Mouse (Mus musculus): ENCODE data around the gene Lrba. TPM values are rescaled to one million over a fixed set of nuclear protein-coding genes. Genes with fewer than 3 reads are reported as not detected.

Gene Lrba
- total RNA-seq, 2 experiments from 2014 or later = 18.4 to 19.3 TPM

DNA sequence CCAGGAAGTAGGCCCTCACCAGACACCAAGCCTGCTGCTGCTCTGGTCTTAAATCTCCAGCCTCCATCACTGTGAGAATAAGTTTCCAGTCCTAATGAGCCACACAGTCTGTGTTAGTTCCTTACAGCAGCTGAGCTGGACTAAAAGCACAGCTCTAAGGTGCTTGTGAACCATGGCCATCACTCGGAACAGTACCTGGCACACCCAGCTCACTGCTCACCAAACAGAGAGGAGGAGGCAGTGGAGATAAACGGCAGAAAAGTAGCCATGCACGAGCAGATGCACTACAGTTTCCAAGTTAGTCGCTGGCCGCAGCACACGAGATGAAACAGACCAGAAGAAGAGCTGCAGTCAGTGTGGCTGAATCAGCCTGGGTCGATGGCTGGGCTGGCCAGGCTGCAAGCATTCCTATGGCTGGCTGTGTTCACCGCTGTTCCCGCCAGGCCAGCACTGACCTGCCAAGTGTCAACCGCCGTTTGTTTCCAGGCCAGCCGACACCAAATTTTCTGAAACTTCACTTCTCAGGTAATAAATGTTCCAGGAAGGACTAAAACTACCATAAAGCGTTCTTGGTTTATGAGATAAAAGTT, 573.5 kb downstream of the Lrba start:
- intact Hi-C loops (cut with DNase I) = no loop called here
- DNase-seq (ENCODE audit: extremely low spot score in 1 of 2, low spot score in 2 of 2) = no peak

DNA sequence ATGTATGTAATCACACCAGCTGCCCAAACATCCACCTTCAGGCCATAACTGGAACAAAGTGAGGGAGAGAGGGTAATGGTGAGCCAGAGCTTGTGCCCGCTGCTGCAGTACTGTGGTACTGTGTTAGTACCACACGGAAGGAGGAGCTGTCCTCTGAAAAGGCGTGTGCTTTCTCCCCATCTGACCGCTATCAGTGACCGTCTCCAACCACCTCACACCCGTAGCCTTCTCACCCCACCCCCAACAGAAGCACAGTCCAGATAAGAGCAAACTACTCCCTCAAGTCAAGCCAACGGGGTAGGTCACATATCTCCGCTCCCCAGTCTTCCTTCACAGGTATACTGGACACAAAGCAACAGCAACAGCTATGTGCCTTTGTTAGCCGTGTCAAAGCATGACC, 574.6 kb downstream of the Lrba start:
- DNase-seq (ENCODE audit: extremely low spot score in 1 of 2, low spot score in 2 of 2) = no peak
- intact Hi-C loops (cut with DNase I) = no loop called here

DNA sequence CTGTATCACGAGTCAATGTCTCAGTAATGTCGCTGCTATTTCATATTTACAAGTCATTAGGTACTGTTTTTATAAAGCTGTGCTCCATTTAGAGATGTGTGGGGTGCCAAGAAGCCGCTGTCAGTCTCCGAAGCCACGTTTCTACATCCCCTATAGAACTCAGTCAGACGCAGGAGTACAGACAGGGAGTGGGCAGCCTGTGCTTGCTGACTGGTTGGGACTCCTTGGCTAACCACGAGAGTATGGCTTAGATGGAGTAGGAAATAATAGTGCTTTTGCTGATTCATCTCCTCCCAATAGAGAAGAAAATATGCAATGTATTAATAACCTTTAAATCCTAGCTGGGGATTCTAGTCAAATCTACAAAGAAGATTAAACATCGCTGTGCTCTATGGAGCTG, 576.4 kb downstream of the Lrba start:
- intact Hi-C loops (cut with DNase I) = no loop called here

DNA sequence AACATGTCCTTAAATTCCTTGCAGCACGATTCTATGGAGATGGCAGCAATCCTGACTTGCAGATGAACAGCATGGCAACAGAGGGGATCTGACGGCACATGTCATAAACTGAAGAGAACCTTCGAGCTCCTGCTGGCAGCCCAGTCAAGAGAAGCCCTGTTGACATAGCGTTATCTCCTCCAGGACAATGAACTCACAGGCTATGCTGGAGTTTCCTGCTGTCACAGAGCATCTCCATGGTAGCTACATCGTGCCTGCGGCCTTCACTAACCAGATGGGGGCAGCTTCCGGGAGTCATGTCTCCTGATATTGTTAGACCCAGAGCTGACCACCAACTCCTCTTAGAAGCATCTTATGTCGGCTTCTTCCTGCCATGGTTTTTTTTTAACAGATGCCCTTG, 578.3 kb downstream of the Lrba start:
- no peak for DNase-seq (ENCODE audit: extremely low spot score in 1 of 2, low spot score in 2 of 2)
- intact Hi-C loops (cut with DNase I) = no loop called here

More for the DNA sequence above, 576.4 kb downstream of the Lrba start:
- no peak for DNase-seq (ENCODE audit: extremely low spot score in 1 of 2, low spot score in 2 of 2)

DNA sequence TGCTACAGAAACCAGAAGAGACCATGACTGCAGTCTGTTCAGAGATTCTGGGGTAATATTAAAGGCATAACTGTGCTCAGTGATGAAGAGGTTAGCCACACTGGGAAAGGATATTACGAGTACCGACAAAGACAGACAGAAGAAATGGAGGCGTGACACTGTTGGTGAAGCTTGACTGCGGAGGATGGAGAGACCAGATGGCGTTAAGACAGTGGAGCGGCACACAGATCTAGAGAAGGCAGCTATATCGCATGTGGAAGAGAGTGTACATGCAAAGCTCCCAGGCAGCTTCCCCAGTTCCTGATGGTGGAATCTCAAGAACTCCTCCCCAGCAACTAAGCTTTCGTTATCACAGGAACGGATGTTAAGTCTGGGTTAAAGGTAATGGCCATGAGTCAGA, 579.8 kb downstream of the Lrba start:
- peak in 1 of 2 experiments; percentile 46 for DNase-seq (ENCODE audit: extremely low spot score in 1 of 2, low spot score in 2 of 2)

DNA sequence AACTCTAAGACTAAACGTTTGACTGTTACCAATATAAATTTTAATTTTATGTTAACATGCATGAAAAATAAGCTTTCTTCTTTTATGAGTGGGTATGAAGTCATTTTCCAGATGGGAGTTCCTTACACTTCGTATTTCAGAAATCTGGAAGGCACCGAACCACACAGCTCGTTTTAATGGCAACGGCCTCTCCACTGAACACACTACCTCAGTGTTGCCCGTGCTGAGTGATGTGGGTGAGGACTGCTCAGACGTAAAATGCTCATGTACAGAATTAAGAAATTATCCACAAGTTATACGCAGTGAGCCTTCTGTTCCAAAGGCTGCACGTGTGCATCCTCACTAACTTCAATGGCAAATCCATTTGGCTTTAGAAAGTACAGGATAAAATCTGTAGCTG, 582.4 kb downstream of the Lrba start:
- no peak for DNase-seq (ENCODE audit: extremely low spot score in 1 of 2, low spot score in 2 of 2)
- intact Hi-C loops (cut with DNase I) = loop anchor here (5.0 kb wide), 1 partner anchor 115 kb away; the partner anchor contains the start of gene Dclk2

More for the DNA sequence above, 579.8 kb downstream of the Lrba start:
- intact Hi-C loops (cut with DNase I) = no loop called here

DNA sequence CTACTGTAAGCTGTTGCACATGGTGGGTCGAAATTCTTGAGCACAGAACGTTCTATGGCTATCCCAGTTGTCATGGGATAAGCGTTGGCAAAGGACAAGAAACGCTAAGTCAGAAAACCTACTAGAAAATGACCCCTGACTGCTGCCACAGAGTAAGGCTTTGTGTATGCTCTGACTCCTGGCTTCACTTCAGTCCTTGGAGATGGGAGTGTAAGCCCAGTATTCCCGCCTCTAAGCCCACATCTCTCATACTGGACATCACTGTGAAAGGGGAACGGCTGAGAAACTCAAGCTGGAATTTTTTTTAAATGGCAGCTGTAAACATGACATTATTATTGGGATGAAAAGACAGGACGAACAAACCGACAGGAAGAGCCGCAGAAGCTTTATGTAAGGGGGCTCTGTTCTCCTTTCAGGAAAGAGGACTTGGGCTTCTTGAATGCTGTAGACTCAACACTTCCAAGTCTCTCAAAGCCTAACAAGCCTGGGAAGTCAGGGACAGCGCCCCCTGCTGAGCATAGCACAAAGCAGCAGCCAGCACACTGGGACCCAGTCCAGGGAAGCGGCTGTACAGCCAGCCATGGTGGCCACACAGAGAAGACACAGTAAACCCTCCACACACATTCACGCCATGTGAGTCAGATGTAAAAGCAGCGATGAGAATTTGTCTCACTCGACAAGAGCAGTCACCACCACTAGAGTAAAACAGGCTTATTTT, 583.4 kb downstream of the Lrba start:
- peak; percentile 73 to 79 for DNase-seq (ENCODE audit: extremely low spot score in 1 of 2, low spot score in 2 of 2)
- intact Hi-C loops (cut with DNase I) = loop anchor here (5.0 kb wide), 1 partner anchor 114 kb away; the partner anchor contains the start of gene Dclk2

DNA sequence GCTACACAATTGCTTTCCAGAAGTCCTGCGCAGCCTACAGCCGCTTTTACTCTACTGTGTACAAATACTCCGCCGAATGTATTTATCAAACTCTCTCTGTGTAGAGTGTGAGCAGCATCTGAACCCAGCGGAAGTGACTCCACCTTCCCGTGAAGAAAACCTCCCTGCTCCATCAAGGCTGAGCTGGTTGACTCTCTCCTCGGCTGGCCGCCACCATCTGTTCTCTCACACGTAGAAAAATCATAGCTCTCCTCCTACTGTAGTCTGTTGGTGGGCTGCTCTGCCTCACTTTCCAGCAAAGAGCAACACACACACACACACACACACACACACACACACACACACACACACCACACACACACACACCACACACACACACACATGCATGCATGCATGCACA, 584.7 kb downstream of the Lrba start:
- intact Hi-C loops (cut with DNase I) = loop anchor here (5.0 kb wide), 1 partner anchor 113 kb away; the partner anchor contains the start of gene Dclk2
- peak in 1 of 2 experiments; percentile 22 for DNase-seq (ENCODE audit: extremely low spot score in 1 of 2, low spot score in 2 of 2)

DNA sequence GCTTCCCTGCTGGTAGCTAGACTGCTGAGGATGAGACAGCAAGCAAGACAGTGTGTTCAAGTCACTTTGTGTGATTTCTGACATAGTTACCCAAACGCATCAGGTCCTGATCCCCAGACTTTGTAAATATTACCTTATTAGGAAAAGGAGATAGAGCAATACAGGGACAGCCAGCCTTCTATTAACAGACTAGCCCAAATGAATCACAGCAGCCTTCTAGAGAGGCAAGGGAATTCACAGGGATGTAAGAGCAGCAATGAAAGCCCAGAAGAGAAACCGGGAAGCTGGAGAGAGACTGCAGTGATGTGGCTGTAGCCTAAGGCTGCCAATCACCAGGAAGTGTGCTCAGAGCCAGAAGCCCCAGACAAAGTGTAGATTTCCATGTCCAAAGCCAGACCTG, 585.2 kb downstream of the Lrba start:
- DNase-seq (ENCODE audit: extremely low spot score in 1 of 2, low spot score in 2 of 2) = no peak
- intact Hi-C loops (cut with DNase I) = loop anchor here (5.0 kb wide), 2 partner anchors 113 to 168 kb away; partner anchors contain the start of gene Dclk2

DNA sequence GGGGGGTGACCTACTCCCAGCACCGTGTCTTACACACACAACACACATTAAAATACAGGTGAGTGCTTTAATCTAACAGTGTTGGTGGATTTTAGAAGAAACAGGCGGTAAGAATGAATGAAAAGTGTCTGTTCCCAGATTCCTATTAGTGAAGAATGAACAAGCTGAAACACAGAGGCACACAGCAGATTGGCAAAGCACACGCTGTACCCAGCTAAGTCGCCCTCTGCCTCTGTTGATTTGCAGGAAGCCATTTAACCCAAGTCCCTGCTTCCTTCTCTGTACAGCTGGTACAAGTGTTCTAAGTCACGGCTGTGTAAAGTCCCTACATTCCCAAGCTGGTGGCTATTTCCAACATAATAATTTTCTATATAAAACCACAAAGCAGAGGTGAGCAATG, 586.4 kb downstream of the Lrba start:
- no peak for DNase-seq (ENCODE audit: extremely low spot score in 1 of 2, low spot score in 2 of 2)
- intact Hi-C loops (cut with DNase I) = loop anchor here (5.0 kb wide), 1 partner anchor 166 kb away; no protein-coding TSS in a partner anchor

DNA sequence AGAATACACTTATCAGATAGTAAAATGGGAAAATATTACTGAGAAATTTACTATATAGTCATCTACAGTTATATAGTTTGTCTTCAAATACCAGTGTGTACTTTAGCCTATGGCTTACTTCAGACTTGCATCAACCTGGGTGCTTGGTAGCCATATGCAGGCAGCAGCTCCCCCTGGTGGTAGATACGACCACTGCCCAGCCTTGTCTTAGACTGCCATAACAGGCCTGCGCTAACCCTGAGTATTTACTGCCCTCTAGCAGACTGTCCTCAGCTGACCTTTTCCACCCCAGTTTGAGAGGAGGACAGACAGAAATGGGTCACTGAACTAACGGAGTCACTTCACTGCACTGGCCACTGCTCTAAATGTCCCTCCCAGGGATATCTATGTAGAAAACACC, 588.2 kb downstream of the Lrba start:
- intact Hi-C loops (cut with DNase I) = loop anchor here (5.0 kb wide), 1 partner anchor 165 kb away; no protein-coding TSS in a partner anchor

DNA sequence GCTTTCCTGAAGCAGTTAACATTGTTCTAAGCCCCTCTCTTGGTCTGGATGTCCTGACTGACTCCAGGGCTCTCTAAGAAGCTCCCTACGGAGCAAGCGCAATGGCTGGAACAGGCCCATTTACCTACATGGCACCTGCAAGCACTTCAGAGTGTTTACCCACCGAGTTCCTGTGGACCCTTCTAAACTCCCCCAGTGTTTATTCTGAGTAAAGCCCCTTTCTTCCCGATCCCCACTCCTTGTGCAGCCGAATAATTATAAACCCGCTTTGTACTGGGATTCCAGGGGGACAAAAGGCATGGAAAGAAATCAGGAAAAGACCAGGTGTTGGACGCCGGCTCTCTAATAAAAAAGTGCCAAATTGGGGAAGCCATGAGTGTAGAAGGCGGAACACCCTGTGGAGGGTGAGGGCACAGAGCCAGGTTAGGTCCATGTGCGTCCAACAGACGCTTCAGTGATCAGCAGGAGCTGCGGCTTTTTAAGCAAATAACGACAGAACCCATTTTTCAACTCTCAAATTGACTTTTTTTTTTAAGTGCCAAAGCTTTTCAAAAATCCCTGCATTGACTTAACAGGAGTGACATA, 593.6 kb downstream of the Lrba start:
- DNase-seq (ENCODE audit: extremely low spot score in 1 of 2, low spot score in 2 of 2) = no peak
- intact Hi-C loops (cut with DNase I) = no loop called here

More for the DNA sequence above, 588.2 kb downstream of the Lrba start:
- peak; percentile 77 to 80 for DNase-seq (ENCODE audit: extremely low spot score in 1 of 2, low spot score in 2 of 2)

DNA sequence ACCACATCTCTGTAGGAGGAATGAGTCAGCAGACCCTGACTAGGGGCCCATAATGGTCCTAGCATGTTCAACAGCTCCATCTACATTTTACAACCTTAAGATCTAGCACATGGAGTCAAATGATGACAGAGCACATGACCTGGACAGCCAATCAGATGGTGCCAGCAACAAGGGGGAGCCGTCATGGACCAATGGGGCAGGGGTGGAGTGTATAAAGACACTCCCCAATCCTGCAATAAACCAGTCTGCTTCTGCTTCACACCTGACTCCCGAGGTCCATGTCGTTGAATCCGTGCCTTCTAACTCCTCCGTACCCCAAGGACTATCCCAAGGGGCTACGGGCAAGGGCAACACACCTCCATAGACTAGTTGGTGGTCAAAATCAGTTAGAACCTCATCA, 594.9 kb downstream of the Lrba start:
- DNase-seq (ENCODE audit: extremely low spot score in 1 of 2, low spot score in 2 of 2) = no peak
- intact Hi-C loops (cut with DNase I) = no loop called here

DNA sequence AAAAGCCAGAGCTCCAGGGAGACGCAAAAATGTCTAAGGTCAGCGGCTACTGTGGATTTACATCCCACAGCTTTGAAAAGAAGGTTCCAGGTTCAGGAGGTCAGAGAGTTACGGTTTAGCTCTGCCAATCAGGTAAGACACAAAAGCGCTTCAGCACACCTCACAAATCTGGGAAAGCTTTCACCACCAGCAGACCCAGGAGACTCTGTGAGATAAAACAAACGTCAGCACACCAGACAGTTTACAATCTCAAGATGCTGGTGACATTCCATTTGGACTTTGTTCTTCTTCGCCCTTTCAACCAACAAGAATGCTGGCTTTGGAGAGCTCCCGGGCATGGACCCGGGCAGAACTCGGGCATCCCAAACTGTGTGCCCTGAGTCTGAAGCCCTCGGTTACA, 595.9 kb downstream of the Lrba start:
- intact Hi-C loops (cut with DNase I) = no loop called here

DNA sequence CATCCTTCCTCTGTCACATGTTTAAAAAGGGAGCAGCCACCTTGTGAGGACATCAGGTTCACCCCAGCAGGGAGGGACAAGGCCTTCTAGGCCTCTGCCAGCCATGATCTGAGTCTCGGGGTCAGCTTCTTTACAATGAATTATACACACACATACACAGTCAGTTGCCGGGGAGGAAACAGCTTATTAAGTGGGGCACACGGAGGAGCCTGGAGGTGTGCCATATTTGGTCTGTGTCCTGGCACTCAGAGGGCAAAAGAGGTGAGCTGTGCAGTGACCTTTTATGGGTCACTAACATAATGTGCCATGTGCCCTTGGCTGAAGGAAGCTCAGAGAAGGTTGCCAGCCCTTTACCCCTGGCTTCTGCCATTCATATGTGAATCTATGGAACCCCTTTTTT, 596.9 kb downstream of the Lrba start:
- DNase-seq (ENCODE audit: extremely low spot score in 1 of 2, low spot score in 2 of 2) = no peak
- intact Hi-C loops (cut with DNase I) = no loop called here

More for the DNA sequence above, 595.9 kb downstream of the Lrba start:
- no peak for DNase-seq (ENCODE audit: extremely low spot score in 1 of 2, low spot score in 2 of 2)

DNA sequence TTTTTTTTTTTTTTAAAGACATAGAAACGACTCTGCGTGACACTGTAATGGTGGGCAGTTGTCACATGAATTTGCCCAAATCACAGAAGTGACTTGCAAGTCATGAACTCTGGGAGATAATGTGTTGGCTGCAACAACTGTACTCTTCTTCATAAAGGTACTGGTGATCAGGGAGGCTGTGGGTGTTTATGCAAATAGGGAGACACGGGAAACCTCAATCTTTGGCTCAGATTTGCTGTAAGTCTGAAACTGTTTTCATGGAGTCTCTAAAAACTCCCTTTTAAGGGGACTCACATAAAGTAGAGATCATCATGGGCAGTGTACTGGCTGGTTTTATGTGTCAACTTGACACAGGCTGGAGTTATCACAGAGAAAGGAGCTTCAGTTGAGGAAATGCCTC, 603.0 kb downstream of the Lrba start:
- no peak for DNase-seq (ENCODE audit: extremely low spot score in 1 of 2, low spot score in 2 of 2)
- intact Hi-C loops (cut with DNase I) = no loop called here

DNA sequence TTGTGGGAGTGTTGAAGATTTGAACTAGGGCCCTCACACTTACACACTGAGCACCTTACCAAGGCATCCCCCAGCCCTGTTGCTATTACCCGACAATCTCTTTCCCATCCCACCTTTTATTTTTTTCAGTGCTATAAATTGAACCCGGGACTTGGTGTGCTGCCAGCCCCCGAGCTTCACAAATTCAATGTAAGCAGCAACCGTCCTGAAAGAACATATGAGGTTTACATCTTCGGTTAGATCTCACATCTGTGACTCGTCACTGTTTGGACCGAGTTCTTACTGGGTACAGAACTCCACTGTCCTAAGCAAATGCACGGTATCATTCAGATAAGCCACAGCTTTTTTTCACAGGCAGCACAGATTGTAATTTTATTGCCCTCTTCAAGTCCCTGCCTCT, 607.6 kb downstream of the Lrba start:
- no peak for DNase-seq (ENCODE audit: extremely low spot score in 1 of 2, low spot score in 2 of 2)
- intact Hi-C loops (cut with DNase I) = no loop called here
